Mouse (Mus musculus) spleen, adult 12 weeks (tissue): ENCODE results near the gene Zbtb20.

ENCODE experiments used
- DNase-seq: peaks from one replicate; pipeline ENCODE4 v3.0.0; 2022; ENCODE audit warnings: low spot score

Zbtb20 gene

DNA sequence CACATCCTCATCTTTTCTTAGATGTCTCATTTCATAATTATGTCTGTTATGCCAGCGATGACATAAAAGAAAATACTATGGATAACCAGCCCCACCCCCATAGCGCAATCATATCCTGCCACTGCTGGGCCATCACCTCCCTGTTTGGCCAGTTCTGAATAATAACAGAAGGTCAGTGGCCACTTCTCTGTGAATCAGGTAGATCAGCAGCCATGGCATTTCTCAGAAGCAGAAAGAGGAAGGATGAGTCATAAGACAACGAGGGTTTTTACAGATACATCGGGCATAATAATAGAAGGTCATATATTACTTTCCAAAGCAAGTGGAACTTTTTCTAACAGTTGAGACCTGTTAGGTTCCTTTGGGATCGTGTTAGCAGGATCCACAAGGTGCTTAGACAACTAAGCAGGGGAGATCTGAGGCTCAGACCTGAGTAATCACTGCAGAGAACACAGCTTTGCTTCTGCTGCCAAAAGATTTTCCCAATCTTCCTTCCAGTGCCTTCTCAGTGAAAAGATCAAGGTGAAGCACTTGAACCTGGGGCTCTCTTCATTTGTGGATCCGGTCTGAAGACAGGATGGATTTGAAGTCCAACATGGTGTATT is 779.6 kb downstream of the Zbtb20 start:
- no peak for DNase-seq

DNA sequence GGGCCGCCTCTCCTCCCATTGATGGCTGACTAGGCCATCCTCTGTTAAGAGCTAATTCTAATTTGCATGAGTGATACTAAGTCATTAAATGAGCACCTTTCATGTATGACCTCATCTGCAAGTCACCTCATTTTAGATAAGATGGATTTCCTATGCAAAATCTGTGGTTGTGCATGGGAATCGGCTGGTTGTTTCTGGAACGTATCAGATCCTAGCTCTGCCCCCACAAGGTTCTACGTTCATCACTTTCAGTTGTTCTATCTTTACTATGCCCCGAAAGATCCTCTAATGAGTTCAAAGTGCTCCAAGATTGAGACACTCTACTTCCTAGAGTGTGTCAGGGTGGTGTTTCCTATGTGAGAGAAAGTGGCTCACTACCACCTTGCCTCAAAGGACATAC is 785.9 kb downstream of the Zbtb20 start:
- no peak for DNase-seq

DNA sequence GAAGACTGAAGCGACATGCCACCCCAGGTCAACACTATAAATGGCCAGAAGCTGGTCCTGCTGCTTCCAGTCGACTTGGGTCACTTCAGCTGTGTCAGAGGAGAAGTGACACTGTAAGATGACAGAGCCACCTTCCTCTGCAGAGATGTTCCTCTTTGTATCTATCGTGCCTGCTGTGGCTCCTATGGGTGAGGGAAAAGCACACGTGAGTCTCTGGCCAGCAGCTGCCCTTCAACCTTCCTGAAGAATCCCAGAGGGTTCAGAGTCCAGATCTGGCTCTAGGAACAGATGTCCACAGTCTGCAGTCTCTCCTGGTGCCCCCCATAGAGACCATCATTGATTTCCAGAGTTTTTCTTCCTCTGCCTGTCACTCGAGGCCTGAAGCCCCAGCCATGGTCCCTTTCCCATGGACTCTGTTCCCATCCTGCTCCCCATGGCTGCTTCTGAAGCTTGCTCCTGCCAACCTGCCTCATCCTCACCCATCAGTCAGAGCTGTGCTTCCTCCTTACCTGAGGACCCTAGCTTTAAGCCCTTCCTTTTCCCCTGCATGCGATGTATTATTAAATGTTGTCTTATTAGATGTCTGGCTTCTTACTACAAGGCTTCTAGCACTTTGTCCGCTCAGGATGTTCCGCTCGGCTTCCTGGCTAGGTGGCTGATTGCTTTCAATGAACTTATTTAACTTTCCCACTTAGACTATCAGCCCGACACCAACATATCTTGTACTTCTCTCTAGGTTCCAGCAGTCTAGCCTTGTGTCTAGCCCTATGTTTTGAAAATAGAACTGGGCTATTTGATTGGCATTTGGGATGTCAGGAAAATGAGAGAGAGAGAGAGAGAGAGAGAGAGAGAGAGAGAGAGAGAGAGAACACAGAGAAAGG is 786.7 kb downstream of the Zbtb20 start:
- no peak for DNase-seq

DNA sequence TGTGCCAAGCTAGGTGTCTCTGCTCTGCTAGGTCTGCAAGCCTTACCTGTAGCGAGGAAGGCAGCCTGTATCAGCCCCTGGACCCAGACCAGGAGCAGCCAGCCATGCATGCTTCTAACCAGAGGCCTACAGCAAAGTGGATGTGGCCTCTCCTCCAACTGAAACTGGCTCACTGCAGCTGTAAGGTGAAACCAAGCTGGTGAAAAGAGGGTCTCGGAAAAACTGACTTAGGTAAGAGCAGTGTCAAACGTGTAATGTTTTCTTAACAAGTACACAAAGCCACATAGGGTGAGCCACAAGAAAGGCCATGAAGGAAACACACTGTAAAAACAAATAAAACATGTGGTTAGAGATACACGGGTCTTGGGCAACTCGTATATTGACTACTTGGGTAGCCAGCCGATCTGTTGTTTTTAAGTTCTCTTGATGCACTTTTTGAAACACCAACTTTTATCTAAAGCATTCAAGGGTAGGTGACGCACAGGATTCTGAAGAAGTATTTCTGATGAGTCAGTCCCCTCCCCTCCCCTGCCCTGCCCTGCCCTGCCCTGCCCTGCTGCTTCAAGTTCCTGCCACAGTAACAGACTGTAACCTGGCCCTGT is 788.4 kb downstream of the Zbtb20 start, which contains the start of gene Tigit:
Gene Tigit, minus strand, starts transcription at position 169 of the 602 bp plus-strand sequence.
- DNase-seq, result no peak

DNA sequence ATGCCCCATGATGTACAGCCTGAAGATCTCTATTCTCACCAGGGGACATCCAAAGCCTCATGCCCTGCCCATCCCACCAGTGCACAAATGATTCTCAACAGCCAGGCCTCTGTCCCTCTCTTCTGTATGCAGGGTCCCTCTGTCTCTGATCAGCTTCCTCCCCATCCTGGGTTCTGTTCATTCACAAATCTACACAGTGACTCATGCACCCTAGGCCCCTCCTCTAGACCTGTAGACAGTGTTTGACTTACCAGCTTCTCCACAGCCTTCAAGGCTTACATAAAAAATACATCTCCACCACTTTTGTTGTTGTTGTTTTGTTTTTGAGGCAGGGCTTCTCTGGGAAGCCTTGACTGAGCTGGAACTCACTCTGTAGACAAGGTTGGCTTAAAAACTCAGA is 789.2 kb downstream of the Zbtb20 start:
- no peak for DNase-seq

DNA sequence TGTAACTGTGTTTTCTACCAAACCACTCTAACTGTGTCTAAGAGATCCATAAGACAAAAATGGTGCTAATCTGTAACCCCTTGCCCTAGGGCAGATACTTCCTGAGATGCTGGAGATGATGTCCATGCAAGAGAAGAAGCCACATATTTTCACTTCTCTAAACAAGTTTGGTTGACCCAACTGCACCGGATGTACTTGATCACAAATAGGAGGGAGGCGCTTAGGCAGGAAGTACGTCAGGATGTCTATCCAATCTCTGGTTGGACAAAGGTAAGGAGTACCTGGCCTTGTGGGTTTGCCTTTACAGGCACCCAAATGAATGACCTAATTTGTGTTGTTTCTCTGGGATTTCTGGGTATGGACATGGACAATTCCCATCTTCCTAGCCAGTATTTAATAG is 792.6 kb downstream of the Zbtb20 start:
- no peak for DNase-seq

DNA sequence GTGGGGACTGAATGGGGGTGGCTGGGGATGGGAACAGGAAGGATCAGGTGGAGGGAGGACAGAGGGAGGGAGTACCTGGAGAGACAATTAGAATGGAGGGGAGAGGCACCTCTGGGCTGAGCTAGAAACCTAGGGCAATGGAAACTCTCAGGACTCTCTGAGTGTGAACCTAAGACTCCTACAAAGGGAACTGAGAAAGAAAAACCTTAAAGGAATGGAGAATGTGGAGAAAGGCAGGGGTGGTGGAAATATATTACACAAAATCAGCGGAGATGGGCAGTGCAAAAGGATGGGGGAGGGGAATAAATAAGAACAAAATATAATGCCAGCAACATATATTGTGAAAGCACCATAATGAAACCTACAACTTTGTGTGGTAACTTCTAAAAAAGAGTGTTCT is 796.3 kb downstream of the Zbtb20 start:
- DNase-seq, result no peak

DNA sequence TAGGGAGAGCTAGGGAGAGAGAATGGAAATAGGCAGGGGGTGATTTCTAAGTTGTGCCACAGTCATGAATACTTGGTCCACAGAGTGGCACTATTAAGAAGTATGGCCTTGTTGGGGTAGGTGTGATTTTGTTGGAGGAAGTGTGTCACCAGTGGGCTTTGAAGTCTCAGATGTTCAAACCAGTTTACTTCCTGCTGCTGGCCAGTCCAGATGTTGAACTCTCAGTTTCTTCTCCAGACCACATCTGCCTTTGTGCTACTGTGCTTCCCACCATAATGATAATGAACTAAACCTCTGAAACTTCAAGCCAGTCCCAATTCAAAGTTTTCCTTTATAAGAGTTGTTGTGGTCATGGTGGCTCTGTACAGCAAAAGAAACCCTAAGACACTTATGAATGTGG is 797.0 kb downstream of the Zbtb20 start:
- no peak for DNase-seq

DNA sequence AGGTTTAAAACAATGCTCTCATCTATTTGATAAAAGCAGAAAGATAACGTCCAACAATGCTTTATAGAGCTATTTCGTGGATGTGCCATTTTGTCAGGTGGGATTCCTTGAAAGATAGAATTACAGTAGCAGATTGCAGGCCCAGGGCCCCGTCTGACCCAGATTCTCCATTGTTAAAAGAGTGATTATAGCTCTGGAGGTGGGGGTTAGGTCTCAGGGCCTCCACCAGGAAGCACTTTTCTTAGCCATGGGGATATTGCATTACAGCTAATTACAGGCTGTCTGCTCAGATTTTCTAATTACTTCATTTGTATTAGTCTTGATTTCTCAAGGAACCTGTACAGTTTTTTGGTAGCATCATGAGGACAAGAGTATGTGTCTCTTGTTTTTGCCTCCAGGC is 798.7 kb downstream of the Zbtb20 start:
- no peak for DNase-seq

DNA sequence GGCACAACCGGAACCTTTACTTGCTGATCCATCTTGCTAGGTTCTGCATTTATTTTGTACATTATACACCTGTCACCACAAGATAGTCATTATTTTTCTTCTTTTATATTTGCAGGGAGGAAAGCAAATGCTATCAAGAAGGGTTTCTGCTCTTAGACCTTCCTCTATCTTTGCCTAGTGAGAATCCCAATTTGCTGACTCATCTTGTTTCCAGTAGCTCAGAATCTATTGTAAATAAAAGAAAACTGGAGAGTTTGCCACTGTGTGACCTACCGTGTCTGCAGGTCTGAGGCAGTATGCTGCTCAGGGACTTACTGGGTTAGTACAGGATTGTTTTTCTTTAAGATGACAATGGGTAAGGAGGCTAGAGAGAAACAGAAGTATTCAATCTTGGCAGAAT is 812.3 kb downstream of the Zbtb20 start:
- DNase-seq, result no peak

DNA sequence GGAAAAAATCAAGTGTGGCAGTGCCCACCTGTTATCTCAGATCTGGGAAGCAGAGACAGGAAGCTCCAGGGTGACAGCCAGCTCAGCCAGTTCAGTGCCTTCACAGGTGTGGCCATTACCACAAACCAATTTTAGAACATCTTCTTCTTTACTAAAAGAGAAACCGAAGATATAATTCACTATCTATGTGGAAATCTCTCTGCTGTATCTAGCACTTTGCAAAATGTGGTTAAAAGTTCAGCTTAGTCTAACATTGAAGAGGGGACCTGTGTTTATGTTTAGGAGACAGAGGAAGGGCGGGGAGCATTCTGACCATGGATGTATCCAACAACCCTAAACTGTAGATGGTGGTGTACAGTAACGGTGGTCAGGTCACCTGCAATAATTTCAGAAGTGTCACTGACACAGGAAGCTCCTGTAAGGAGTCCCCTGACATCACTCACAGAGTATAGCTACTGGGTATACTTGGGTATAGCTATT is 814.6 kb downstream of the Zbtb20 start:
- DNase-seq, result no peak

DNA sequence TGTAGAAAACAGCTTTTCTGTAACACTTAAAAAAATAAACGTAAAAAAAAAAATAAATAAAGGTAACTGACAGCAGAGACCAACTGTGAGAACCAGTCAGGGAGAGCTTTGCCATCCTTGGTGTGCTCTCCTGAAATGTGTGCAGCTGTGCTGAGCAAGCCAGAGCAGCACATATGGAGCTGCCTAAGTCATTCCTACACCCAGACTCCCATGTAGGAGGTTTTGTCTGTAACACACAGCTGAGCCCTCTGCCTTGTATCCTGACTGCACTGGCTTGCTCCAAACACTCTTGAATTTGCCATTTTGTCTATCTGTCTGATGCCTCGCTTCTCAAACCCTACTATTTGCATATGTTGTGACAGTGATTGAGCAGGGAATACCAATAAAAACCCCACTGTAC is 815.2 kb downstream of the Zbtb20 start:
- DNase-seq, result no peak

DNA sequence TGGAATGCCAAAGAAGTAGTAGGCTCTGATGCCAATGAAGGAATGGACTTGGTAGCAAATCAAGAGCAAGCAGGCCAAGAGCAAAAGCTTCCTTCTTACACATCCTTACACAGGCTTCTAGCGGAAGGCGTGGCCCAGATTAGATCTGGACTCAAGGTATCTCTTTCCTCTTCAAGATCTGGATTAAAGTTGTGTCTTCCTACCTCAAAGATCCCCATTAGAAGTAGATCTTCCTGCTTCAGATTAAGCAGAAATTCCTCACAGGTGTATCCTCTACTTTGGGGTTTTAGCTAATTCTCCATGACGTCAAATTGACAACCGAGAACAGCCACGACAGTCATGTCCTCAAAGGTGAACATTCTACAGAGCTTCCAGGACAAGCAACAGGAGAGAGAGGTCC is 816.1 kb downstream of the Zbtb20 start:
- no peak for DNase-seq
